Mouse (Mus musculus) stomach, embryonic 15.5 days (tissue): ENCODE data around the gene Efnb2. TPM values are rescaled to one million over a fixed set of nuclear protein-coding genes. Genes with fewer than 3 reads are reported as not detected.
A peak's percentile ranks its signal among the peaks of the same experiment; 100 is the strongest.

Source experiments
- ATAC-seq: fragments of 200-750 bp; cut with Nextera tagmentation; 2 replicates; pipeline ENCODE4 v1.8.0; 2017; ENCODE audit warnings: low read depth, moderate number of reproducible peaks, moderate TSS enrichment; ENCODE audit not compliant: insufficient read depth, low FRiP score
- H3K27ac ChIP-seq: fragments of 300-500 bp; sonication (generic); 2 replicates; pipeline ENCODE4 v1.5.1; 2015; ENCODE audit warnings: mild to moderate bottlenecking, inconsistent platforms
- H3K27me3 ChIP-seq: fragments of 300-500 bp; sonication (generic); replicated peaks from 2 replicates; pipeline ENCODE4 v1.6.1; 2015; ENCODE audit warnings: inconsistent platforms
- H3K36me3 ChIP-seq: fragments of 300-500 bp; sonication (generic); 2 replicates; pipeline ENCODE4 v1.6.1; 2015; ENCODE audit warnings: inconsistent platforms
- H3K4me1 ChIP-seq: fragments of 300-500 bp; sonication (generic); 2 replicates; pipeline ENCODE4 v1.6.1; 2015; ENCODE audit warnings: inconsistent platforms
- H3K4me2 ChIP-seq: fragments of 300-500 bp; sonication (generic); 2 replicates; pipeline ENCODE4 v1.6.1; 2015; ENCODE audit warnings: mild to moderate bottlenecking, inconsistent platforms
- H3K4me3 ChIP-seq: fragments of 300-500 bp; sonication (generic); replicated peaks from 2 replicates; pipeline ENCODE4 v1.5.1; 2015; ENCODE audit warnings: inconsistent platforms
- H3K9ac ChIP-seq: fragments of 300-500 bp; sonication (generic); 2 replicates; pipeline ENCODE4 v1.6.1; 2015; ENCODE audit warnings: inconsistent platforms
- H3K9me3 ChIP-seq: fragments of 300-500 bp; sonication (generic); 2 replicates; pipeline ENCODE4 v1.6.1; 2016; ENCODE audit warnings: inconsistent platforms
- WGBS: fragments of 180-500 bp; shearing (Covaris S2); methylation state at CpG from one replicate; pipeline ENCODE4 v1.1.7; 2015; 5-methylcytosine and 5-hydroxymethylcytosine counted together
- polyA plus RNA-seq: library from polyadenylated mRNA; unstranded; fragments of >200 nt; fragmentation: Nextera tagmentation; extraction: Ambion mirVana; gene quantifications from 2 replicates; pipeline ENCODE4 v1.2.1, GENCODE M21; 2015

The Efnb2 gene
- 15.5 and 15.6 TPM in 2 replicates for polyA plus RNA-seq

- H3K36me3 ChIP-seq = no peaks in the 10 kb centered on the region
- peak within 1 kb of the TSS; percentile 84 for H3K27ac ChIP-seq
- H3K27me3 ChIP-seq = no peaks in the 10 kb centered on the region
- under 1% methylated on average over 70 of the region's 70 CpGs for WGBS
- peak; percentile 95 for ATAC-seq
- peak within 1 kb of the TSS; percentile 90 for H3K9ac ChIP-seq
- no peaks in the 10 kb centered on the region for H3K4me1 ChIP-seq
- H3K4me2 ChIP-seq = peak within 1 kb of the TSS; percentile 95
- H3K4me3 ChIP-seq = peak within 1 kb of the TSS; percentile 80
- no peaks in the 10 kb centered on the region for H3K9me3 ChIP-seq
These were observed at the start of gene Efnb2 for GRCm38 (mm10) chr8:8661103-8661758. Gene Efnb2, minus strand, starts transcription at chr8:8661242.

- H3K9me3 ChIP-seq = no peaks in the 10 kb centered on the region
- H3K9ac ChIP-seq = no peak overlapping the region
- no peak overlapping the region for H3K4me2 ChIP-seq
- H3K4me1 ChIP-seq = no peaks in the 10 kb centered on the region
- ATAC-seq = no peak
- no peaks in the 10 kb centered on the region for H3K36me3 ChIP-seq
- no peak overlapping the region for H3K27ac ChIP-seq
- no peak overlapping the region for H3K4me3 ChIP-seq
- 67% methylated on average over 9 of the region's 9 CpGs for WGBS
- H3K27me3 ChIP-seq = no peaks in the 10 kb centered on the region
These were observed 43.8 kb upstream of the Efnb2 start for GRCm38 (mm10) chr8:8704813-8705212.

- H3K4me1 ChIP-seq = no peaks in the 10 kb centered on the region
These were observed 42.6 kb upstream of the Efnb2 start for GRCm38 (mm10) chr8:8703668-8704067.

GRCm38 (mm10) chr8:8700821-8701220 lies 39.8 kb upstream of the Efnb2 start:
- H3K9ac ChIP-seq = no peak overlapping the region
- H3K4me2 ChIP-seq = no peak overlapping the region
- H3K4me1 ChIP-seq = no peaks in the 10 kb centered on the region
- no peaks in the 10 kb centered on the region for H3K36me3 ChIP-seq
- no peak overlapping the region for H3K27ac ChIP-seq
- no peak for ATAC-seq
- H3K4me3 ChIP-seq = no peak overlapping the region
- 87% methylated on average over 10 of the region's 10 CpGs for WGBS
- no peaks in the 10 kb centered on the region for H3K27me3 ChIP-seq
- no peaks in the 10 kb centered on the region for H3K9me3 ChIP-seq

More at GRCm38 (mm10) chr8:8703668-8704067, 42.6 kb upstream of the Efnb2 start:
- H3K36me3 ChIP-seq = no peaks in the 10 kb centered on the region
- no peak overlapping the region for H3K9ac ChIP-seq
- no peaks in the 10 kb centered on the region for H3K27me3 ChIP-seq
- WGBS = 75% methylated on average over 2 of the region's 2 CpGs
- H3K27ac ChIP-seq = no peak overlapping the region
- H3K4me3 ChIP-seq = no peak overlapping the region
- ATAC-seq = no peak
- H3K9me3 ChIP-seq = no peaks in the 10 kb centered on the region
- H3K4me2 ChIP-seq = no peak overlapping the region

- Histone ChIP-seq H3K9me3 (no peaks in the 10 kb centered on the region), H3K36me3 (no peaks in the 10 kb centered on the region), H3K27ac (no peak overlapping the region), H3K4me3 (no peak overlapping the region), H3K9ac (no peak overlapping the region), H3K4me1 (no peaks in the 10 kb centered on the region), H3K27me3 (no peaks in the 10 kb centered on the region), H3K4me2 (no peak overlapping the region)
- WGBS = 80% methylated on average over 4 of the region's 4 CpGs
- no peak for ATAC-seq
These were observed 39.2 kb upstream of the Efnb2 start for GRCm38 (mm10) chr8:8700229-8700628.

GRCm38 (mm10) chr8:8690146-8691092 lies 29.4 kb upstream of the Efnb2 start, which contains the start of gene Arglu1:
Gene Arglu1, minus strand, starts transcription at chr8:8690521.
- ATAC-seq = peak; percentile 90
- Histone ChIP-seq H3K9me3 (no peaks in the 10 kb centered on the region), H3K27ac (peak within 1 kb of the TSS; percentile 95), H3K9ac (peak within 1 kb of the TSS; percentile 100), H3K4me2 (peak within 1 kb of the TSS; percentile 76), H3K4me3 (peak within 1 kb of the TSS; percentile 87), H3K36me3 (no peaks in the 10 kb centered on the region), H3K4me1 (peaks cover 23% of the 10 kb centered on the region; the same call in 1 of the 2 replicates), H3K27me3 (no peaks in the 10 kb centered on the region)
- 0% methylated on average over 81 of the region's 81 CpGs for WGBS

- Histone ChIP-seq H3K4me2 (peak overlapping the region; percentile 76), H3K27me3 (no peaks in the 10 kb centered on the region), H3K4me3 (peak overlapping the region; percentile 87), H3K9me3 (no peaks in the 10 kb centered on the region), H3K9ac (peak overlapping the region; percentile 100), H3K27ac (peak overlapping the region; percentile 95), H3K36me3 (no peaks in the 10 kb centered on the region), H3K4me1 (peaks cover 24% of the 10 kb centered on the region; the same call in 1 of the 2 replicates)
- WGBS = under 1% methylated on average over 65 of the region's 68 CpGs
- ATAC-seq = peak; percentile 68
These were observed 28.6 kb upstream of the Efnb2 start for GRCm38 (mm10) chr8:8689454-8690145.

GRCm38 (mm10) chr8:8688823-8689453 lies 27.9 kb upstream of the Efnb2 start:
- ATAC-seq = no peak

GRCm38 (mm10) chr8:8685517-8685916 lies 24.5 kb upstream of the Efnb2 start:
- Histone ChIP-seq H3K9me3 (no peaks in the 10 kb centered on the region), H3K9ac (no peak overlapping the region), H3K4me1 (peaks cover 24% of the 10 kb centered on the region; the same call in 1 of the 2 replicates), H3K4me2 (no peak overlapping the region), H3K36me3 (peaks cover 1% of the 10 kb centered on the region; the same call in 1 of the 2 replicates), H3K27me3 (no peaks in the 10 kb centered on the region), H3K4me3 (no peak overlapping the region), H3K27ac (no peak overlapping the region)
- ATAC-seq = no peak
- WGBS = 61% methylated on average over 2 of the region's 2 CpGs

More at GRCm38 (mm10) chr8:8688823-8689453, 27.9 kb upstream of the Efnb2 start:
- no peaks in the 10 kb centered on the region for H3K36me3 ChIP-seq
- H3K27me3 ChIP-seq = no peaks in the 10 kb centered on the region
- H3K27ac ChIP-seq = no peak overlapping the region
- H3K4me1 ChIP-seq = peaks cover 24% of the 10 kb centered on the region; the same call in 1 of the 2 replicates
- peak overlapping the region; percentile 87 for H3K4me3 ChIP-seq
- peak overlapping the region; percentile 76 for H3K4me2 ChIP-seq
- no peaks in the 10 kb centered on the region for H3K9me3 ChIP-seq
- peak overlapping the region; percentile 100 for H3K9ac ChIP-seq
- 8% methylated on average over 9 of the region's 9 CpGs for WGBS

- no peak overlapping the region for H3K9ac ChIP-seq
- no peak overlapping the region for H3K4me3 ChIP-seq
- 66% methylated on average over 3 of the region's 3 CpGs for WGBS
- no peak overlapping the region for H3K27ac ChIP-seq
- H3K27me3 ChIP-seq = no peaks in the 10 kb centered on the region
- no peak for ATAC-seq
- H3K4me1 ChIP-seq = peaks cover 10% of the 10 kb centered on the region; the same call in 1 of the 2 replicates
- no peaks in the 10 kb centered on the region for H3K9me3 ChIP-seq
- peaks cover 12% of the 10 kb centered on the region for H3K36me3 ChIP-seq
- no peak overlapping the region for H3K4me2 ChIP-seq
These were observed 21.7 kb upstream of the Efnb2 start for GRCm38 (mm10) chr8:8682697-8683096.

GRCm38 (mm10) chr8:8678236-8678635 lies 17.2 kb upstream of the Efnb2 start:
- Histone ChIP-seq H3K4me3 (no peak overlapping the region), H3K27ac (no peak overlapping the region), H3K9ac (no peak overlapping the region), H3K36me3 (peaks cover 28% of the 10 kb centered on the region), H3K27me3 (no peaks in the 10 kb centered on the region), H3K4me2 (no peak overlapping the region), H3K9me3 (no peaks in the 10 kb centered on the region), H3K4me1 (no peaks in the 10 kb centered on the region)
- no peak for ATAC-seq
- 92% methylated on average over 3 of the region's 3 CpGs for WGBS
